Mouse (Mus musculus): Measurements from ENCODE around the gene Dusp7.

DNA sequence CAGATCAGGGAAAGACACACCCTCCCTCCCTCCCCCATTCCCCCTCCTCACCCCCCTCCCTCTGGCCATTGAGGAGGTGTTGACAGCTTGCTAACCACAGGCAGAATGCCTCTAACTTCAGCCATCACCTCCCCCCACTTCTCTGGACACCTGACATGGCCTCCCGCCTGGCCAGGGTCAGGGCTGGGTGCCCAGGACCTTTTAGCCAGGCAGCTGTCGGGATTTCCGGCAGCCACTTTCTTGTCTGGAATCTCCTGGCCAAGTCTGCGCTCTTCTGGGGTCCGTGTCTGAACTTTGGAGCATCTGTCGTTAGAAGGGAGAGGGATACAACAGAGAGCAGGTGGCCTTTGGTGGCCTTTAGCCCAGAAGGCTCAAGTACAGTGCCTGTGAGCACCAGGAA, 36.8 kb downstream of the Dusp7 start:
- no peak for TF ChIP-seq CTCF (IDR thresholded peaks at IDR 0.05; ENCODE audit: control insufficient read depth, insufficient read depth, insufficient read length)
- TF ChIP-seq CEBPB (IDR thresholded peaks at IDR 0.05; ENCODE audit: low read depth), result no peak
- no peak for TF ChIP-seq MYOG (IDR thresholded peaks at IDR 0.05; ENCODE audit: control insufficient read depth, extremely low read depth, insufficient read length)
- no peak for TF ChIP-seq MAX (IDR thresholded peaks at IDR 0.05)
